Comparison of ENCODE assay signal across 8 mouse cellular contexts in the genomic region with DNA sequence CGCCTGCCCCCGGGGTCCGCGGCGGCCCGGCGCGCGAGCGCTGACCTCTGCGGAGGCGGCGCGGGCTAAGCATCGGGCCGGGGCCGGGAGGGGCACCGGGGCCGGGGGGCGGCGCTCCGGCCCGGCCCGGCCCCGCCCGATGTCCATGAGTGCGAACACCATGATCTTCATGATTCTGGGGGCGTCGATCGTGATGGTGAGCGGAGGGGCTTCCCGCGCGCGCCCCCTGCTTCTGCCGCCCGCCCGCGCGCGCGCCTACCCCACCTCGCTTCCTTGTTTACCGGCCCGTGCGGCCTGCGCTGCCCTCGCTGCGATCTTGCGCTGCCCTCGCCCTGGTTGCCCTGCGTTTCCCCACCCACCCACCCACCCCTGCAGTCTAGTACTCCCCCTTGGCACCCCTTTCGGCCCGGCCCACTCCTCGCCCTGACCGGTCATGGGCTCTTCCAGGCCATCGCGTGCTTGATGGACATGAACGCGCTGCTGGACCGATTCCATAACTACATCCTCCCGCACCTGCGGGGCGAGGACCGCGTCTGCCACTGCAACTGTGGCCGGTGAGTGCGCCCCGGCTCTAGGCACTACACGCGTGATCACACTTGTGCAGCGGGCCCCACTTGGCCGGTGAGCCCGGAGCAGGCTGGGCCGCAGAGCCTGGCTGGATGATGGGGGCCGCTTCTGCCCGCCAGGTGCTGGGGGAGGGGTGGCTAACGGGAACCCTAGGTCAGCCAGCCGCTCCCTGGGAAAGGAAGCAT. TPM values are rescaled to one million over a fixed set of nuclear protein-coding genes. Genes with fewer than 3 reads are reported as not detected.
DNase-seq lines count a peak whose midpoint lies in the region; ATAC-seq lines count a peak whose summit lies in the region.

No protein-coding gene starts in this region.

- H3K4me3 ChIP-seq in intestine, embryonic 16.5 days (ENCODE audit: low read length), result peak overlapping the region; percentile 75
- peak overlapping the region; percentile 76 for H3K4me3 ChIP-seq in liver, embryonic 11.5 days (ENCODE audit: low read depth, low read length)

- no peaks in the 10 kb centered on the region for H3K27me3 ChIP-seq in intestine, embryonic 16.5 days (replicated peaks; ENCODE audit: control insufficient read depth, insufficient read depth, low read length)
- H3K27me3 ChIP-seq in liver, embryonic 11.5 days (replicated peaks; ENCODE audit: control insufficient read depth, insufficient read depth, low read length), result no peaks in the 10 kb centered on the region

- no peaks in the 10 kb centered on the region for H3K9me3 ChIP-seq in intestine, embryonic 16.5 days (ENCODE audit: control insufficient read depth, low read length)
- H3K9me3 ChIP-seq in liver, embryonic 11.5 days (ENCODE audit: control insufficient read depth, low read length), result no peaks in the 10 kb centered on the region

- 0 out of 2 replicates have a peak, but pooled peaks cover 3% of the 10 kb centered on the region for H3K36me3 ChIP-seq in intestine, embryonic 16.5 days (ENCODE audit: control insufficient read depth, insufficient read depth, low read length)
- peaks cover 11% of the 10 kb centered on the region; the same call in 1 of the 2 replicates for H3K36me3 ChIP-seq in liver, embryonic 11.5 days (ENCODE audit: control insufficient read depth, insufficient read depth, low read length)

- H3K27ac ChIP-seq in intestine, embryonic 16.5 days (ENCODE audit: low read length), result peak overlapping the region; percentile 77
- H3K27ac ChIP-seq in liver, embryonic 11.5 days (ENCODE audit: low read depth, low read length), result peak overlapping the region; percentile 60; the same call in 1 of the 2 replicates

- WGBS in intestine, embryonic 16.5 days, result 1% methylated on average over 48 of the region's 79 CpGs
- WGBS in liver, embryonic 11.5 days, result 2% methylated on average over 60 of the region's 79 CpGs

- H3K9ac ChIP-seq in intestine, embryonic 16.5 days (ENCODE audit: low read depth, low read length), result peak overlapping the region; percentile 80
- H3K9ac ChIP-seq in liver, embryonic 11.5 days (ENCODE audit: low read depth, low read length), result peak overlapping the region; percentile 66

- peak; percentile 21 to 30 for DNase-seq in spleen, adult 18-20 months
- no peak for DNase-seq in spleen, adult 12 weeks (ENCODE audit: low spot score)
- DNase-seq in cerebellum, adult 9-11 months, result peak; percentile 89
- DNase-seq in gastrocnemius, postnatal 36 days, result peak; percentile 31 to 43
- peak; percentile 54 for DNase-seq in liver, embryonic 11.5 days (ENCODE audit: low spot score)
- peak; percentile 12 to 21 for DNase-seq in natural killer cell, adult 2 months (ENCODE audit: low spot score in 2 of 2)
- peak; percentile 32 to 39 for DNase-seq in thymus, adult 18-20 months

- intact Hi-C loops in gastrocnemius, postnatal 36 days (cut with DNase I), result no loop called here

- H3K4me2 ChIP-seq in intestine, embryonic 16.5 days (ENCODE audit: low read depth, low read length), result peak overlapping the region; percentile 90
- peak overlapping the region; percentile 97 for H3K4me2 ChIP-seq in liver, embryonic 11.5 days

- ATAC-seq in intestine, embryonic 16.5 days, result peak; percentile 76
- ATAC-seq in liver, embryonic 11.5 days (replicated peaks; ENCODE audit: low FRiP score), result peak; percentile 74

- peaks cover 17% of the 10 kb centered on the region for H3K4me1 ChIP-seq in intestine, embryonic 16.5 days (ENCODE audit: control insufficient read depth, insufficient read depth, low read length)
- peaks cover 16% of the 10 kb centered on the region for H3K4me1 ChIP-seq in liver, embryonic 11.5 days (replicated peaks; ENCODE audit: control insufficient read depth, insufficient read depth, low read length)

RNA-seq across cellular contexts. Expression of a gene that starts 0.5 kb away (rescaled TPM):
- total RNA-seq in gastrocnemius, postnatal 36 days (2021), result under 1 TPM; 0.28 to 0.39 TPM
- polyA plus RNA-seq in intestine, embryonic 16.5 days (2015; fragmentation: Nextera tagmentation; extraction: Ambion mirVana), result 0.16 and 0.23 TPM in 2 replicates
- 0.69 and 0.70 TPM in 2 replicates for polyA plus RNA-seq in liver, embryonic 11.5 days (2014; fragmentation: Nextera tagmentation; extraction: Ambion mirVana)

RNA-seq across cellular contexts. Expression of a gene that starts 25.8 kb away (rescaled TPM):
- 10 to 100 TPM; 23.7 to 26.6 TPM for total RNA-seq in gastrocnemius, postnatal 36 days (2021)
- 142 and 150 TPM in 2 replicates for polyA plus RNA-seq in intestine, embryonic 16.5 days (2015; fragmentation: Nextera tagmentation; extraction: Ambion mirVana)
- polyA plus RNA-seq in liver, embryonic 11.5 days (2014; fragmentation: Nextera tagmentation; extraction: Ambion mirVana), result 156 and 161 TPM in 2 replicates

RNA-seq across cellular contexts. Expression of a gene that starts 30.5 kb away (rescaled TPM):
- total RNA-seq in gastrocnemius, postnatal 36 days (2021), result 10 to 100 TPM; 32.3 to 34.8 TPM
- polyA plus RNA-seq in intestine, embryonic 16.5 days (2015; fragmentation: Nextera tagmentation; extraction: Ambion mirVana), result 155 and 163 TPM in 2 replicates
- 122 and 125 TPM in 2 replicates for polyA plus RNA-seq in liver, embryonic 11.5 days (2014; fragmentation: Nextera tagmentation; extraction: Ambion mirVana)

RNA-seq across cellular contexts. Expression of a gene that starts 39.4 kb away (rescaled TPM):
- 1 to 10 TPM; 4.6 to 4.7 TPM for total RNA-seq in gastrocnemius, postnatal 36 days (2021)
- 18.9 TPM in 2 replicates for polyA plus RNA-seq in intestine, embryonic 16.5 days (2015; fragmentation: Nextera tagmentation; extraction: Ambion mirVana)
- polyA plus RNA-seq in liver, embryonic 11.5 days (2014; fragmentation: Nextera tagmentation; extraction: Ambion mirVana), result 1.2 and 1.3 TPM in 2 replicates

RNA-seq across cellular contexts. Expression of a gene that starts 41.0 kb away (rescaled TPM):
- total RNA-seq in gastrocnemius, postnatal 36 days (2021), result 1 to 10 TPM; 1.2 to 1.3 TPM
- 1.9 and 2.0 TPM in 2 replicates for polyA plus RNA-seq in intestine, embryonic 16.5 days (2015; fragmentation: Nextera tagmentation; extraction: Ambion mirVana)
- polyA plus RNA-seq in liver, embryonic 11.5 days (2014; fragmentation: Nextera tagmentation; extraction: Ambion mirVana), result 0.86 and 1.4 TPM in 2 replicates
